Mouse (Mus musculus) erythroblast, embryonic 14.5 days (primary cell): ENCODE data around the gene Catsperg1.
"Not testable (repeated sequence)": the region's sequence is repeated elsewhere in the genome, so short reads cannot be mapped to it uniquely, and the experiment has no call there.

Experiments used
- GATA1 ChIP-seq: IDR thresholded peaks from 2 replicates; pipeline ENCODE4 v1.6.1; 2012; ENCODE audit warnings: low read length, inconsistent platforms, mixed read lengths
- TAL1 ChIP-seq: IDR thresholded peaks from 3 replicates; pipeline ENCODE4 v1.6.1; 2012; ENCODE audit warnings: low read length, inconsistent platforms, mixed read lengths

DNA sequence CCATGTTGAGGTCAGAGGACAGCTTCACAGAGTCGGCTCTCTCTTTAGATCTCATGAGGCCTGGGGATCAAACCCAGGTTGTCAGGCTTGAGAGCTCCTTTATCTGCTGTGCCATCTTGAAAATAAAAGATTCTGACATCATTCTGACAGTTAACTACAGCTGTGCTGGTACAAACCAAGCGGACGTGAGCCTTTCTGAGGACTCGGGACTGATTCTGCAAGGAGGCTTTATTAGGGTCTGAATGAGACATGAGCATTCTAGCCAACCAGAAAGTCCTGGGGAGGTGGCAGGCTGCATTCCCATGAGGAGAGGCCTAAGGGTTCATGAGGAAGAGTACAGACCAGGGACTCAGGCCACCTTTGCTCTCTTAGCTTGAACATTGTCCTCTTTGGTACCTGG, 32.5 kb downstream of the Catsperg1 start:
- TF ChIP-seq TAL1, GATA1: not testable (repeated sequence)
